Mouse (Mus musculus): Measurements from ENCODE around the gene Tmod3. TPM values are rescaled to one million over a fixed set of nuclear protein-coding genes. Genes with fewer than 3 reads are reported as not detected.
A peak's percentile ranks its signal among the peaks of the same experiment; 100 is the strongest.

Gene Tmod3
- total RNA-seq (2021): 10 to 100 TPM; 59.3 to 66.2 TPM

DNA sequence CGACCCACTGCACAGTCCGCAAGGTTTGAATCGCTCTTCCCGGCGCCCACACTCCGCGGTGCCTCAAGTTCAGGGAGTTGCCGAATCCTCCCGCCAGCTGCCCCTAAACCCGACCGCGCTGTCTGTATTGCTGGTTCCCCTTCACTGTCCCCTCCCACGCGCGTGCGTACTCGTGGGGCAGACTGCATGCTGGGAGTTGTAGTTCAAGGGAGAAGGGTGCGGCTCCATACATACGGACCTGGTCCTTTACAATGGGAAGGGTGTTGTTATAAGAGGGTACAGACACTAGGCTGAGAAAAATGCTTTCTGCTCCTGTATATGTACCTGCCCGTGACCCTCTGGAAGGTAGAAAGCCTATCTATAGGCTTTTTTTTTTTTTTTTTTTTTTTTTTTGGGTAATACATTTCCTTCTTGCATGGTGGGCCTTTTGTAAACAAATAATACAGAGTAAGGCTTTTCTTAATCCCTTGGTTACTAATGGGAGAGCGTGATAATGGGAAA lies at the start of gene Tmod3:
TSS of gene Tmod3 (minus strand) at position 146 of the 501 bp plus-strand sequence.
- intact Hi-C loops (cut with DNase I): no loop called here
- DNase-seq (ENCODE audit: extremely low spot score in 1 of 2, low spot score in 2 of 2): peak; percentile 91 to 95

- intact Hi-C loops (cut with DNase I): no loop called here
- no peak for DNase-seq (ENCODE audit: extremely low spot score in 1 of 2, low spot score in 2 of 2)
These were observed 48.0 kb upstream of the Tmod3 start for GRCm38 (mm10) chr9:75607496-75607895.

GRCm38 (mm10) chr9:75601510-75601909 lies 42.1 kb upstream of the Tmod3 start:
- DNase-seq (ENCODE audit: extremely low spot score in 1 of 2, low spot score in 2 of 2): peak in 1 of 2 experiments; percentile 37
- intact Hi-C loops (cut with DNase I): no loop called here

- DNase-seq (ENCODE audit: extremely low spot score in 1 of 2, low spot score in 2 of 2): peak; percentile 13 to 42
- intact Hi-C loops (cut with DNase I): no loop called here
These were observed 40.9 kb upstream of the Tmod3 start for GRCm38 (mm10) chr9:75600166-75600934.

GRCm38 (mm10) chr9:75599191-75599841 lies 39.9 kb upstream of the Tmod3 start:
- intact Hi-C loops (cut with DNase I): no loop called here
- peak; percentile 79 to 80 for DNase-seq (ENCODE audit: extremely low spot score in 1 of 2, low spot score in 2 of 2)

DNA sequence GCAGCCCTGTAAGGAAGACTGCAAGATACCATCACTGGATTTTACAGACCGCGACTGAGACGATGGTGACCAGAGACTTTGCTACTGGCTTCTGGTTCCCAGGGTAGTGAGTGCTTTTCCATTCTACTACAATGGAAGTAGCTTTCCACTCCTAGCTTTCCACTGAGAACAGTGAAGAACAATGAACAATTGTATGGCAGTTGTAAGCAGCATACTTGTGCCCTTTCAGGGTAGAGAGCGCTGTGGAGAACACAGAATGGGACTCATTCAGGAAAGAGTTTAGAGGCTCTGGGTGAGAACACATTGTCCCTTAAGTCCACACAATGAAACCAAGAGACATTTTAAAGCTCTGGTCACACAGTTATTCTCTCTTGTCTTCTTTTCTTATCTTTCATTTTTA lies 38.1 kb upstream of the Tmod3 start:
- intact Hi-C loops (cut with DNase I): no loop called here
- DNase-seq (ENCODE audit: extremely low spot score in 1 of 2, low spot score in 2 of 2): no peak

GRCm38 (mm10) chr9:75597036-75597435 lies 37.6 kb upstream of the Tmod3 start:
- intact Hi-C loops (cut with DNase I): no loop called here
- DNase-seq (ENCODE audit: extremely low spot score in 1 of 2, low spot score in 2 of 2): no peak

- peak in 1 of 2 experiments; percentile 27 for DNase-seq (ENCODE audit: extremely low spot score in 1 of 2, low spot score in 2 of 2)
- intact Hi-C loops (cut with DNase I): no loop called here
These were observed 34.0 kb upstream of the Tmod3 start for GRCm38 (mm10) chr9:75593481-75593880.

DNA sequence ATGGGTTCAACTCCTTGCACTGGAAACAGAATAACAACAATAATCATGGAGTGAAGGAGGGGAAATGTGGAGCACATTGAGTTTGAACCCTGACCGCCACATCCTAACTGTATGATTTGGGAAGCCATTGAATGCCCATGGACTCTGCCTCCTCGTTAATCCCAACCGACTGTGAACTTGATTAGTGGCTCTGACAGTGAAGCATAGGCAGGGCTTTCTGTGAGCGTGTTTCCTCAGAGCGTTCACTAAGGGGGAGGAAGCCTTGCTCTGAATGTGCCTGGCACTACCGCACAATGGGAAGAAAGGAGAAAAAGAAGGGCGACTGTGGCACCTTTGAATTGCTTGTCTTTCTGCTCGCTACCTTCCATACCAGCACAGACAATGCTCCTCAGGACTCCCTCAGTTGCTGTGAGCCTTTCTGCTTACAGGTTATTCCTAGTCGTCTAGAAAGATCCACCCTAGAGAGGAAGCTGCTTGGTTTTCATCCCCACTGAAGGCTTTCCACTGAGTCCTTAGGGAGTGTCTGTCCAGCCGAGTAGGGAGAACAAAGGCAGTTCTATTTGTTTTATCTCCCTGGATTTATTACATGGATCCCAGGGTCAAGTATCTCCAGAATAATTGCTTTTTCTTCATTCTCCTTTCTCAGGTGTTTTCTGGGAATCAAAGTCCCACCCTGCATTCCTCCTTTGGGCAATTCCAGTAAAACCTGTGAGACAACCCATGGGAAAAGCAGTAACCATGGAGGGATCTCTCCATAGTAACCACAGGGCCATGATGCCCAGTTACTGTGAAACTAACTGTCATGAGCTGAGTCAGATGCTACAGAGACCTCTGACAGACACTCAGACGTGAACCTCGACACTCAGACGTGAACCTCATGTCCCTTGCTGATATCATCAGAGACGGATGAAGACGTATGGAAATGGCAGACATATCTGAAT lies 30.7 kb upstream of the Tmod3 start:
- DNase-seq (ENCODE audit: extremely low spot score in 1 of 2, low spot score in 2 of 2): no peak
- intact Hi-C loops (cut with DNase I): loop anchor here (5.0 kb wide), 1 partner anchor 138 kb away; no protein-coding TSS in a partner anchor

DNA sequence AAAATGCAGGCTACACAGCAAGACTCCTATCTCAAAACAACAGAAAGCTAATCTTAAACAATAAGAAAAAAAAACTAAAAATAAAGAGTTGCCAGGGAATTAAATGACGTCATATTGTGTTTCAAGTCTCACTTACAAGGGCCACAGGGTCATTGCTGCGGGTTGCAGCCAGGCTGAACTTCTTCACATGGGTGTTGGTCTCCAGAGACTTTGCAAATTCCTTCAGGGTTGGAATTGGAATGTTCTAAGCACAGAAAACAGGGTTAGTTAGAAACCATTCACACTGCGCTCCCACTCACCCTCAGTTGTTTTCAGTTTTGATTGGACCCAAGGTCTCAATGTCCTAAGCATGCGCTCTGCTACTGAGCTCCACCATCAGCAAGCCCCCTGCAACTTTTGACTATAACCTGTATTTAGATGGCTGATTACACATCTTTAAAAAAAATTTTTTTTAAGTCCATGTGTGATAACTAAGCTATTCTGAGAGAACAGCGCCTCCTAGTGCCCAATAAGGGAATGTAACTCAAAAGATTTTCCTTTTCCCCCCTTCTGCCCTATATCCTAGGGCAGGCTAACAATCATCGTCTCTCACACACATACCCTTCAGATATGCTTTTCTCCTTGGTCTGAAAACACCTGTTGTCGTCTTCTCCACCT lies 22.4 kb upstream of the Tmod3 start:
- intact Hi-C loops (cut with DNase I): loop anchor here (5.0 kb wide), 1 partner anchor 60 kb away; no protein-coding TSS in a partner anchor

GRCm38 (mm10) chr9:75579321-75579720 lies 19.9 kb upstream of the Tmod3 start:
- intact Hi-C loops (cut with DNase I): no loop called here
- no peak for DNase-seq (ENCODE audit: extremely low spot score in 1 of 2, low spot score in 2 of 2)

More for the DNA sequence above, 22.4 kb upstream of the Tmod3 start:
- no peak for DNase-seq (ENCODE audit: extremely low spot score in 1 of 2, low spot score in 2 of 2)

GRCm38 (mm10) chr9:75571036-75571942 lies 11.8 kb upstream of the Tmod3 start:
- intact Hi-C loops (cut with DNase I): no loop called here
- no peak for DNase-seq (ENCODE audit: extremely low spot score in 1 of 2, low spot score in 2 of 2)

DNA sequence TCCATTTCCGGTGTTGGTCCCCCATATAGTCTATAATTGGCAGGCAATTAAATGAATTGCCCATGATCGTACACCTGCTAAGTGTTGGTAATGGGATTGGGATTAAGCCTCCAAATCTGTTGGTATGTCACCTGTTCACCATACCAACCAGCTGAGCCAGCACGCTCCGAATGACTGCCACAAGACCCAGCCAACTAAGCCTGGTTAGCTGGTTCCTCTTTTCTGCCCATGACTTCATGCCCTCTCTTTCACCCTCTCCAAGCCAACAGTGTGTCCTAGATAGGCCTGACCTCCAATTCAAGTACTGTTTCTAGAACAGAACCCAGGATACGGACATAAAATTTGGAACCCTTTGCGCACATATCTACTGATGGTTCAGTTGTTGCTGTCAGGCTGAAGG lies 8.9 kb upstream of the Tmod3 start:
- intact Hi-C loops (cut with DNase I): no loop called here
- no peak for DNase-seq (ENCODE audit: extremely low spot score in 1 of 2, low spot score in 2 of 2)

- no peak for DNase-seq (ENCODE audit: extremely low spot score in 1 of 2, low spot score in 2 of 2)
- intact Hi-C loops (cut with DNase I): no loop called here
These were observed 5.4 kb upstream of the Tmod3 start for GRCm38 (mm10) chr9:75564892-75565291.

- intact Hi-C loops (cut with DNase I): no loop called here
- no peak for DNase-seq (ENCODE audit: extremely low spot score in 1 of 2, low spot score in 2 of 2)
These were observed 4.2 kb upstream of the Tmod3 start for GRCm38 (mm10) chr9:75563622-75564021.

DNA sequence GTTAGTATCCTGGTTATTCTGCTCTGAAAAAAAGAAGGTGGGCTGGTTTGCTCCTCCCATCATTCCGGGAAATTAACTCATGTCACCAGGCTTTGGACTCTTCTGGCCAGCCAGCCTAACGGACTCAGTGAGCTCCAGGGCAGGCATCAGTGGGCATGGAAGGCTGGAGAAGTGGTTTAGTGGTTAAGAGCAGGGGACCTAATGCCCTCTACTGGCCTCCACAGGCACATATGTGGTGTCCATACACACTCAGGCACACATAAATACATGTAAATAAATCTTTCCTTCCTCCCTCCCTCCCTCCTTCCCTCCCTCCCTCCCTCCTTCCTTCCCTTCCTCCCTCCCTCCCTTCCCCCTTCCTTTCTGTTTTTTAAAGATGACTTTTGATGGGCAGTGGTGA lies 3.7 kb upstream of the Tmod3 start:
- no peak for DNase-seq (ENCODE audit: extremely low spot score in 1 of 2, low spot score in 2 of 2)
- intact Hi-C loops (cut with DNase I): no loop called here

DNA sequence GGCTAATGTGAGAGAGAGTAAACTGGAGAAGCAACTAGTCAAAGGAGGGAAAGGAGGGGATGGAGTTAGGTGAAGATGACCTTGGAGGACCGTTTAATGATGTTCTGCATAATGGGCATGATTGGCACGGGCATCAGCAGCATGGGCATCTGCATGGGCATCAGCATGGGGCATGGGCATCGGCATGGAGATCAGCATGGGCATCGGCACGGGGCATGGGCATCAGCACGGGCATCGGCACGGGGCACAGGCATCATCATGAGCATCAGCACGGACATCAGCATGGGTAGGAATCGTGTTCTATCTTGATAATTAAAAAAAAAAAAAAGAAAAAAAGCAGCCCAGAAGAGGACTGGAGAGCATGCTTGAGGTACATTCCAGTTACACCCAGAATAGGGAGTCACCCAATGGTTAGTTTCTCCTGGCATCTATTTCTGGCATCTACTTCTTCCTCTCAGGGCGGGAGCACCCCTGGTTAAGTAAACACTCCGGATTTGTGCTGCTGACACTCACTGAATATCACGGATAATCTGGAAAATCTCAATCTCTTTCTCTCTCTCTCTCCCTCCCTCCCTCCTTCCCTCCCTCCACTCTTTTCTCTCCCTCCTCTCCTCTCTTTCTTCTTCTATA lies 1.7 kb upstream of the Tmod3 start:
- peak in 1 of 2 experiments; percentile 31 for DNase-seq (ENCODE audit: extremely low spot score in 1 of 2, low spot score in 2 of 2)
- intact Hi-C loops (cut with DNase I): no loop called here

Data from left cerebral cortex, postnatal 10 days (tissue).